Mouse (Mus musculus) bone marrow, adult 2 months (tissue): ENCODE measurements around the gene Gm7694.

Source experiments
- CTCF ChIP-seq: fragments of 200-500 bp; IDR thresholded peaks from 2 replicates; pipeline ENCODE4 v1.5.1; 2011; ENCODE audit warnings: low read length, control low read depth; ENCODE audit not compliant: control insufficient read depth, insufficient read depth
- POLR2A ChIP-seq: fragments of 200-500 bp; IDR thresholded peaks from 2 replicates; pipeline ENCODE4 v1.6.1; 2011; ENCODE audit warnings: low read depth, mild to moderate bottlenecking, control low read depth, low read length, borderline replicate concordance; ENCODE audit not compliant: control insufficient read depth

DNA sequence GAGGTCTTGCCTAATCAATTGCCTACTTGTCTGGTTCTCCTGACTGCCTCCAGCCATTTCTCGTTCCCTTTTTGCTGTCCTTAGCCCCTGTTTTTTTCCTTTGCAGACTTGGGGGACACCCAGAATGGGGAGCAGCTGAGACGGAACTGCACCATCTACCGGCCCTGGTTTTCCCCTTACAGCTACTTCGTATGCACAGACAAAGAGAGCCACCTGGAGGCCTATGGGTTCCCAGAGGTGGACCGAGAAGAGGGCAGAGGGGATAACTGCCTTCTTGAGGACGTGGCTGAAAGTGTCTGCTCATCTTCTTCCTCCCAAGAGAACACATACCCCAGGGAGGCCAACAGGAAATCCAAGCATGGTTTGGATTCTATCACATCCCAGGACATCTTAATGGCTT is 5.3 kb upstream of the Gm7694 start:
- no peak for TF ChIP-seq POLR2A
- TF ChIP-seq CTCF = no peak
